ENCODE assay signal across 14 mouse cellular contexts in the genomic region with DNA sequence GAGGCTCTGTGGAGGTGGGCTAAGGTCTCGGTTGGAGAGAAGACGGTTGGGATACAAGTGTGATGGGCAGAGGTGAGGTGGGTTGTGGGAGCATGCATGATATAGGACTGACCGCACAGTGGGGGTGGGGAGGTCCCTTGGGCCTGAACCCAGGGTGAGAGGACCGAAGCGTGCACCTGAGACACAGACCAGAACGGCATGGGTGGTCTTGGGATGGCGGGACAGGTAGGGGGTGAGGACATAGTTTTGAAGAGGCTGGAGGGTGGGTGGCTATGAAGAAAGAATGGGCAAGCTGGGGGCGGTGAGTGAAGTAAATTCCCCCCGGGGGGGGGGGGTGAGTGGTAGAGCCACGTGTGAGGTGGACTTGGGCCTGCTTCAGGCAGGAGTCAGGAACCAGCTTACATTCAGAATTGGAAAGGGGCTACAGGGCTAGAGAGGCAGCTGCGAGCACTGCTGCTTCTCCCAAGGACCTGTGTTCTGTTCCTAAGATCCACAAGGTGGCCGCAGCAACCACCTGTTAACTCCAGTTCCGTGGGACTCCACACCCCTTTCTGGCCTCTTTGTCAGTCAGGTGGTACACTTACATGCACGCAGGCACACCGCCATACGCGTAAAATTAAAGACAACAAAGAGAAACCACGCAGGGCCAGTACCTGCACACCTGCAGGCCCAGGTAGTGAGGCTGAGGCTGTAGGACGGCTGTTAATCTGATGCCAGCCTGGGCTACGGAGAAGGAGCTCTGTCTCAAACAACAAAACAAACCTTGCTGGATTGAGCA. TPM values are rescaled to one million over a fixed set of nuclear protein-coding genes. Genes with fewer than 3 reads are reported as not detected.
DNase-seq lines count a peak whose midpoint lies in the region; ATAC-seq and TF ChIP-seq lines count a peak whose summit lies in the region.
"Had no signal": no experiment of that assay in that cellular context is flagged by ENCODE, and none has a peak within 500 bp of the region (broad histone marks: within the 10 kb centered on the region; RNA-seq: fewer than 3 reads in every experiment).

No protein-coding gene starts in this region.

- H3K4me2 ChIP-seq in lung, embryonic 16.5 days (ENCODE audit: low read depth, low read length): 0 out of 2 replicates have a peak overlapping the region, but pooled peaks have one; percentile 23
- H3K4me2 ChIP-seq in embryonic facial prominence, embryonic 15.5 days (replicated peaks): no peak overlapping the region
- peak overlapping the region; percentile 62; the same call in 1 of the 2 replicates for H3K4me2 ChIP-seq in neural tube, embryonic 15.5 days

- TF ChIP-seq EP300 in heart, adult 2 months (IDR thresholded peaks at IDR 0.05; ENCODE audit: insufficient read depth, low read depth, low read length): no peak

- no peaks in the 10 kb centered on the region for H3K36me3 ChIP-seq in heart, adult 2 months (ENCODE audit: control insufficient read depth, insufficient read depth, low read length)
- H3K36me3 ChIP-seq in lung, embryonic 16.5 days (ENCODE audit: control insufficient read depth, insufficient read depth, low read length): no peaks in the 10 kb centered on the region
- H3K36me3 ChIP-seq in embryonic facial prominence, embryonic 15.5 days: no peaks in the 10 kb centered on the region
- H3K36me3 ChIP-seq in neural tube, embryonic 15.5 days: no peaks in the 10 kb centered on the region

- no peak for TF ChIP-seq CTCF in heart, adult 2 months (IDR thresholded peaks at IDR 0.05)

- no peak for ATAC-seq in lung, embryonic 16.5 days (ENCODE audit: low read depth)
- no peak for ATAC-seq in embryonic facial prominence, embryonic 15.5 days (ENCODE audit: insufficient number of reproducible peaks, low FRiP score, low TSS enrichment, low read depth)
- ATAC-seq in neural tube, embryonic 15.5 days (ENCODE audit: low FRiP score): no peak

- intact Hi-C loops in heart, adult 2 months (cut with DNase I): no loop called here

- no peak for TF ChIP-seq POLR2A in heart, adult 2 months (IDR thresholded peaks at IDR 0.05; ENCODE audit: insufficient read depth, low read depth, low read length)

- no peak for DNase-seq in heart, adult 2 months
- no peak for DNase-seq in heart, adult 18-20 months
- DNase-seq in lung, postnatal 36 days: no peak
- no peak for DNase-seq in thymus, postnatal 4 days
- DNase-seq: kidney, postnatal 25 days; right cerebral cortex, postnatal 14 days had no signal

- WGBS in heart, adult 2 months: 68% methylated on average over 20 of the region's 20 CpGs
- 57% methylated on average over 19 of the region's 20 CpGs for WGBS in lung, embryonic 16.5 days
- WGBS in embryonic facial prominence, embryonic 15.5 days: 60% methylated on average over 20 of the region's 20 CpGs
- 67% methylated on average over 20 of the region's 20 CpGs for WGBS in neural tube, embryonic 15.5 days

- peak overlapping the region; percentile 54; the same call in 1 of the 2 replicates for H3K4me3 ChIP-seq in heart, adult 2 months
- no peak overlapping the region for H3K4me3 ChIP-seq in lung, embryonic 16.5 days (ENCODE audit: low read length)
- H3K4me3 ChIP-seq in embryonic facial prominence, embryonic 15.5 days (replicated peaks): no peak overlapping the region
- no peak overlapping the region for H3K4me3 ChIP-seq in neural tube, embryonic 15.5 days (replicated peaks)

- no peaks in the 10 kb centered on the region for H3K27me3 ChIP-seq in heart, adult 2 months (ENCODE audit: control insufficient read depth, insufficient read depth, low read length)
- no peaks in the 10 kb centered on the region for H3K27me3 ChIP-seq in lung, embryonic 16.5 days (ENCODE audit: control insufficient read depth, insufficient read depth, low read depth, low read length)
- no peaks in the 10 kb centered on the region for H3K27me3 ChIP-seq in embryonic facial prominence, embryonic 15.5 days
- no peaks in the 10 kb centered on the region for H3K27me3 ChIP-seq in neural tube, embryonic 15.5 days (replicated peaks)

- peak overlapping the region; percentile 59 for H3K9ac ChIP-seq in heart, adult 2 months (ENCODE audit: low read depth, low read length)
- peak overlapping the region; percentile 39; the same call in 1 of the 2 replicates for H3K9ac ChIP-seq in lung, embryonic 16.5 days (ENCODE audit: low read length)
- no peak overlapping the region for H3K9ac ChIP-seq in embryonic facial prominence, embryonic 15.5 days
- H3K9ac ChIP-seq in neural tube, embryonic 15.5 days (replicated peaks): no peak overlapping the region; the same call in 1 of the 2 replicates

- no peaks in the 10 kb centered on the region for H3K9me3 ChIP-seq in lung, embryonic 16.5 days (ENCODE audit: control insufficient read depth, low read length)
- H3K9me3 ChIP-seq in embryonic facial prominence, embryonic 15.5 days (replicated peaks): no peaks in the 10 kb centered on the region
- no peaks in the 10 kb centered on the region for H3K9me3 ChIP-seq in neural tube, embryonic 15.5 days (replicated peaks)
- H3K9me3 ChIP-seq: G1E had no signal

- no peaks in the 10 kb centered on the region for H3K79me2 ChIP-seq in heart, adult 2 months (replicated peaks; ENCODE audit: control insufficient read depth, insufficient read depth, low read length)

- H3K27ac ChIP-seq in heart, adult 2 months: peak overlapping the region; percentile 85
- peak overlapping the region; percentile 79 for H3K27ac ChIP-seq in lung, embryonic 16.5 days (ENCODE audit: low read length)
- peak overlapping the region; percentile 84; the same call in 1 of the 2 replicates for H3K27ac ChIP-seq in embryonic facial prominence, embryonic 15.5 days (replicated peaks)
- no peak overlapping the region for H3K27ac ChIP-seq in neural tube, embryonic 15.5 days (replicated peaks)

- peaks cover 16% of the 10 kb centered on the region for H3K4me1 ChIP-seq in heart, adult 2 months (ENCODE audit: control insufficient read depth, insufficient read depth, low read length)
- peaks cover 49% of the 10 kb centered on the region for H3K4me1 ChIP-seq in lung, embryonic 16.5 days (replicated peaks; ENCODE audit: control insufficient read depth, insufficient read depth, low read length)
- H3K4me1 ChIP-seq in embryonic facial prominence, embryonic 15.5 days: peaks cover 57% of the 10 kb centered on the region
- H3K4me1 ChIP-seq in neural tube, embryonic 15.5 days: peaks cover 74% of the 10 kb centered on the region

RNA-seq across cellular contexts. Expression of a gene that starts 5.9 kb away (rescaled TPM):
- 100 to 1,000 TPM; 606 to 670 TPM for total RNA-seq in heart, adult 2 months (2021)
- 584 and 623 TPM in 2 replicates for polyA plus RNA-seq in heart, adult 2 months (2012; rRNA removed)
- total RNA-seq in heart, adult 18-20 months (2021): 100 to 1,000 TPM; 654 to 691 TPM
- polyA plus RNA-seq in lung, embryonic 16.5 days (2015; fragmentation: Nextera tagmentation; extraction: Ambion mirVana): 67.2 and 76.7 TPM in 2 replicates
- 67.9 and 83.8 TPM in 2 replicates for polyA plus RNA-seq in embryonic facial prominence, embryonic 15.5 days (2015; fragmentation: Nextera tagmentation; extraction: Ambion mirVana)
- polyA plus RNA-seq in neural tube, embryonic 15.5 days (2015; fragmentation: Nextera tagmentation; extraction: Ambion mirVana): 88.5 and 103 TPM in 2 replicates
- total RNA-seq: monocyte, adult 5-6 weeks had no signal

RNA-seq across cellular contexts. Expression of a gene that starts 18.9 kb away (rescaled TPM):
- total RNA-seq in heart, adult 2 months (2021): 100 to 1,000 TPM; 113 to 122 TPM
- 230 and 239 TPM in 2 replicates for polyA plus RNA-seq in heart, adult 2 months (2012; rRNA removed)
- 100 to 1,000 TPM in 1 of 2 experiments, 10 to 100 TPM in 1; 95.1 to 106 TPM for total RNA-seq in heart, adult 18-20 months (2021)
- polyA plus RNA-seq in lung, embryonic 16.5 days (2015; fragmentation: Nextera tagmentation; extraction: Ambion mirVana): 108 and 120 TPM in 2 replicates
- 83.8 and 86.3 TPM in 2 replicates for polyA plus RNA-seq in embryonic facial prominence, embryonic 15.5 days (2015; fragmentation: Nextera tagmentation; extraction: Ambion mirVana)
- 29.6 and 40.5 TPM in 2 replicates for polyA plus RNA-seq in neural tube, embryonic 15.5 days (2015; fragmentation: Nextera tagmentation; extraction: Ambion mirVana)

RNA-seq across cellular contexts. Expression of a gene that starts 27.9 kb away (rescaled TPM):
- 100 to 1,000 TPM; 107 to 125 TPM for total RNA-seq in heart, adult 2 months (2021)
- 129 and 174 TPM in 2 replicates for polyA plus RNA-seq in heart, adult 2 months (2012; rRNA removed)
- total RNA-seq in heart, adult 18-20 months (2021): 100 to 1,000 TPM; 108 to 117 TPM
- polyA plus RNA-seq in lung, embryonic 16.5 days (2015; fragmentation: Nextera tagmentation; extraction: Ambion mirVana): 25.4 and 26.3 TPM in 2 replicates
- 26.9 and 27.7 TPM in 2 replicates for polyA plus RNA-seq in embryonic facial prominence, embryonic 15.5 days (2015; fragmentation: Nextera tagmentation; extraction: Ambion mirVana)
- polyA plus RNA-seq in neural tube, embryonic 15.5 days (2015; fragmentation: Nextera tagmentation; extraction: Ambion mirVana): 13.5 and 14.4 TPM in 2 replicates

RNA-seq across cellular contexts. Expression of a gene that starts 40.6 kb away (rescaled TPM):
- total RNA-seq in heart, adult 2 months (2021): 10 to 100 TPM; 16.2 to 17.8 TPM
- polyA plus RNA-seq in heart, adult 2 months (2012; rRNA removed): 25.2 and 28.6 TPM in 2 replicates
- 10 to 100 TPM; 14.7 to 16.1 TPM for total RNA-seq in heart, adult 18-20 months (2021)
- polyA plus RNA-seq in lung, embryonic 16.5 days (2015; fragmentation: Nextera tagmentation; extraction: Ambion mirVana): 26.0 and 28.1 TPM in 2 replicates
- polyA plus RNA-seq in embryonic facial prominence, embryonic 15.5 days (2015; fragmentation: Nextera tagmentation; extraction: Ambion mirVana): 34.8 and 36.5 TPM in 2 replicates
- 43.9 and 44.6 TPM in 2 replicates for polyA plus RNA-seq in neural tube, embryonic 15.5 days (2015; fragmentation: Nextera tagmentation; extraction: Ambion mirVana)

RNA-seq across cellular contexts. Expression of a gene that starts 52.0 kb away (rescaled TPM):
- not detected for total RNA-seq in heart, adult 2 months (2021)
- not detected in 2 replicates for polyA plus RNA-seq in heart, adult 2 months (2012; rRNA removed)
- total RNA-seq in heart, adult 18-20 months (2021): not detected
- polyA plus RNA-seq in lung, embryonic 16.5 days (2015; fragmentation: Nextera tagmentation; extraction: Ambion mirVana): not detected in 2 replicates
- 0.11 and 0.12 TPM in 2 replicates for polyA plus RNA-seq in embryonic facial prominence, embryonic 15.5 days (2015; fragmentation: Nextera tagmentation; extraction: Ambion mirVana)
- polyA plus RNA-seq in neural tube, embryonic 15.5 days (2015; fragmentation: Nextera tagmentation; extraction: Ambion mirVana): 0.59 and 0.99 TPM in 2 replicates
- total RNA-seq: adrenal gland, postnatal 4 days; liver, adult 2 months; monocyte, adult 5-6 weeks had no signal
- polyA plus RNA-seq: G1E; liver, adult 2 months; thymus, postnatal 0 days had no signal

Comparison
In these comparisons a context has a peak if more than half of its experiments do, and no peak if none do; other contexts are left out.
1. H3K9ac ChIP-seq: peak in heart, adult 2 months (single experiment) and lung, embryonic 16.5 days (single experiment); none in embryonic facial prominence, embryonic 15.5 days (single experiment) and neural tube, embryonic 15.5 days (single experiment).